Mouse (Mus musculus): ENCODE measurements around the gene Ndufaf3. TPM values are rescaled to one million over a fixed set of nuclear protein-coding genes. Genes with fewer than 3 reads are reported as not detected.
A peak's percentile ranks its signal among the peaks of the same experiment; 100 is the strongest.
"Not testable (repeated sequence)": the region's sequence is repeated elsewhere in the genome, so short reads cannot be mapped to it uniquely, and the experiment has no call there.

Ndufaf3 gene
- polyA plus RNA-seq (2012; rRNA removed), result 63.0 and 69.3 TPM in 2 replicates

- Histone ChIP-seq H3K4me3 (replicated peaks; ENCODE audit: insufficient read depth, low read depth, low read length) (peak within 1 kb of the TSS; percentile 92), H3K27ac (ENCODE audit: insufficient read depth, low read length) (peak within 1 kb of the TSS; percentile 78), H3K4me1 (ENCODE audit: control insufficient read depth, insufficient read depth, low read length) (peaks cover 8% of the 10 kb centered on the region), H3K27me3 (ENCODE audit: control insufficient read depth, insufficient read depth, low read length) (no peaks in the 10 kb centered on the region)
- TF ChIP-seq CTCF (IDR thresholded peaks at IDR 0.05; ENCODE audit: borderline replicate concordance, insufficient read depth, low read depth, low read length) (peak; percentile 91), POLR2A (IDR thresholded peaks at IDR 0.05; ENCODE audit: borderline replicate concordance, insufficient read depth, low read length) (peak; percentile 97)
- WGBS, result under 1% methylated on average over 73 of the region's 73 CpGs
- DNase-seq, result peak; percentile 96 to 98
Measured at GRCm38 (mm10) chr9:108566815-108567776, at the start of gene Ndufaf3. TSS of gene Ndufaf3 (minus strand) at chr9:108567434.

GRCm38 (mm10) chr9:108611488-108611887, 44.3 kb upstream of the Ndufaf3 start:
- no peaks in the 10 kb centered on the region for H3K27me3 ChIP-seq (ENCODE audit: control insufficient read depth, insufficient read depth, low read length)
- no peak overlapping the region for H3K4me3 ChIP-seq (replicated peaks; ENCODE audit: insufficient read depth, low read depth, low read length)
- H3K27ac ChIP-seq (ENCODE audit: insufficient read depth, low read length), result no peak overlapping the region
- WGBS, result 97% methylated on average over 10 of the region's 10 CpGs
- DNase-seq, result no peak
- TF ChIP-seq CTCF (IDR thresholded peaks at IDR 0.05; ENCODE audit: borderline replicate concordance, insufficient read depth, low read depth, low read length) (no peak), POLR2A (IDR thresholded peaks at IDR 0.05; ENCODE audit: borderline replicate concordance, insufficient read depth, low read length) (no peak)
- no peaks in the 10 kb centered on the region for H3K4me1 ChIP-seq (ENCODE audit: control insufficient read depth, insufficient read depth, low read length)

DNA sequence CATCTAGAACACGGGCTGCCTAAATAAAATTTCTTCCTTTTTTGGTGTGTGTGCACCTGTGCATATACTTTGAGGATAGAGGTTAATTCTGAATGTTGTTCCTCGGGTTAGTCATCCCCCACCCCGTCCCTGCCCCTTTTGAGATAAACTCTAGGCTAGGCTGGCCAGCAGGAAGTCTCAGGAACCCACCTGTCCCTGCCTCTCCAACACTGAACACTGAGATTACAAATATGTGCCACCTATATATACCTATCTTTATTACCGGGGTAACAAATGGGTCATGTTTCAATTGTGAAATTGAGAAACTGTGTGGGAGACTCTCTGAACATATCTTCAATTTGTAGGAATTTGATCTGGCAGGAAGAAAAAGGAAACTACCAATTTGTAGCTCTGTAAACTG, 41.7 kb upstream of the Ndufaf3 start:
- Histone ChIP-seq H3K4me1 (ENCODE audit: control insufficient read depth, insufficient read depth, low read length) (no peaks in the 10 kb centered on the region), H3K27ac (ENCODE audit: insufficient read depth, low read length) (no peak overlapping the region), H3K4me3 (replicated peaks; ENCODE audit: insufficient read depth, low read depth, low read length) (no peak overlapping the region), H3K27me3 (ENCODE audit: control insufficient read depth, insufficient read depth, low read length) (no peaks in the 10 kb centered on the region)
- no peak for DNase-seq
- WGBS, result 97% methylated on average over 4 of the region's 4 CpGs
- TF ChIP-seq CTCF (IDR thresholded peaks at IDR 0.05; ENCODE audit: borderline replicate concordance, insufficient read depth, low read depth, low read length) (no peak), POLR2A (IDR thresholded peaks at IDR 0.05; ENCODE audit: borderline replicate concordance, insufficient read depth, low read length) (no peak)

- H3K27me3 ChIP-seq (ENCODE audit: control insufficient read depth, insufficient read depth, low read length); DNase-seq; H3K4me3 ChIP-seq (replicated peaks; ENCODE audit: insufficient read depth, low read depth, low read length); H3K4me1 ChIP-seq (ENCODE audit: control insufficient read depth, insufficient read depth, low read length); H3K27ac ChIP-seq (ENCODE audit: insufficient read depth, low read length): not testable (repeated sequence)
- WGBS, result 91% methylated on average over 5 of the region's 5 CpGs
Measured at GRCm38 (mm10) chr9:108607929-108608328, 40.7 kb upstream of the Ndufaf3 start.

DNA sequence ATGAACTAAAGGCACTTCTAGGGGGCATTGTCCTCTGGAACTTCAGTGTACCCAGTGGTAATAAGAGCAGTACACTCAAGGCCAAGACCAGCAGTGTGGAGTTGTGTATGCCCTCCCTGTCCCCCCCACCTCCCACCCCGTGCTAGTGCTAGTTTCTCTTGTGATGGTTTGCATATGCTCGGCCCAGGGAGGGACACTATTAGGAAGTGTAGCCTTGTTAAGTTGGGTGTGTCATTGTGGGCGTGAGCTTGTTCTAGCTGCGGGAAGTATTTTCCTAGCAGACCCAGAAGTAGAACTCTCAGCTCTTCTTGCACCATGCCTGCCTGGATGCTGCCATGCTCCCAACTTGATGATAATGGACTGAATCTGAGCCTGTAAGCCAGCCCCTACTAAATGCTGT, 34.8 kb upstream of the Ndufaf3 start:
- Histone ChIP-seq H3K4me3 (replicated peaks; ENCODE audit: insufficient read depth, low read depth, low read length) (no peak overlapping the region), H3K27ac (ENCODE audit: insufficient read depth, low read length) (no peak overlapping the region), H3K27me3 (ENCODE audit: control insufficient read depth, insufficient read depth, low read length) (no peaks in the 10 kb centered on the region), H3K4me1 (ENCODE audit: control insufficient read depth, insufficient read depth, low read length) (no peaks in the 10 kb centered on the region)
- TF ChIP-seq POLR2A (IDR thresholded peaks at IDR 0.05; ENCODE audit: borderline replicate concordance, insufficient read depth, low read length) (no peak), CTCF (IDR thresholded peaks at IDR 0.05; ENCODE audit: borderline replicate concordance, insufficient read depth, low read depth, low read length) (no peak)
- no peak for DNase-seq
- WGBS, result 83% methylated on average over 4 of the region's 4 CpGs

DNA sequence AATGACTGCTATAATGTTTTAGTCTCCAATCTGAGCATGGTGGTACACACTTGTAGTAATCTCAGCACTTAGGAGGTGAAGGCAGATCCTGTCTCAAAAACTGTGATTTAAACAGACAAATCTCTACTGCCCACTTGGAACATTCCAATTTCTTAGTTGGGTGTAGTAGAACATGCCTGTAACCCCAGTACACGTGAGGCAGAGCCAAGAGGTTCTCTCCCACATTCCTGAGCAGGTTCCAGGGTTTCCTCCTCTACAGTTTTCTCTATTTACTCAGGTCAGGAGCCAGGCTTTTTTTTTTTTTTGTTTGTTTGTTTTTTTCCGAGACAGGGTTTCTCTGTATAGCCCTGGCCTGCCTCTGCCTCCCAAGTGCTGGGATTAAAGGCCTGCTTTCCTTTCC, 32.8 kb upstream of the Ndufaf3 start:
- WGBS, result 59% methylated on average over 2 of the region's 2 CpGs
- Histone ChIP-seq H3K4me1 (ENCODE audit: control insufficient read depth, insufficient read depth, low read length) (peaks cover 3% of the 10 kb centered on the region; the same call in 1 of the 2 replicates), H3K27ac (ENCODE audit: insufficient read depth, low read length) (no peak overlapping the region), H3K4me3 (replicated peaks; ENCODE audit: insufficient read depth, low read depth, low read length) (no peak overlapping the region), H3K27me3 (ENCODE audit: control insufficient read depth, insufficient read depth, low read length) (no peaks in the 10 kb centered on the region)
- DNase-seq, result no peak
- TF ChIP-seq CTCF (IDR thresholded peaks at IDR 0.05; ENCODE audit: borderline replicate concordance, insufficient read depth, low read depth, low read length) (no peak), POLR2A (IDR thresholded peaks at IDR 0.05; ENCODE audit: borderline replicate concordance, insufficient read depth, low read length) (no peak)

- 73% methylated on average over 4 of the region's 4 CpGs for WGBS
- DNase-seq, result no peak
- peaks cover 6% of the 10 kb centered on the region; the same call in 1 of the 2 replicates for H3K4me1 ChIP-seq (ENCODE audit: control insufficient read depth, insufficient read depth, low read length)
- TF ChIP-seq POLR2A (IDR thresholded peaks at IDR 0.05; ENCODE audit: borderline replicate concordance, insufficient read depth, low read length) (no peak), CTCF (IDR thresholded peaks at IDR 0.05; ENCODE audit: borderline replicate concordance, insufficient read depth, low read depth, low read length) (no peak)
- no peaks in the 10 kb centered on the region for H3K27me3 ChIP-seq (ENCODE audit: control insufficient read depth, insufficient read depth, low read length)
- no peak overlapping the region for H3K4me3 ChIP-seq (replicated peaks; ENCODE audit: insufficient read depth, low read depth, low read length)
- H3K27ac ChIP-seq (ENCODE audit: insufficient read depth, low read length), result no peak overlapping the region
Measured at GRCm38 (mm10) chr9:108599021-108599566, 31.9 kb upstream of the Ndufaf3 start.

Data from cerebellum, adult 2 months (tissue).